Mouse (Mus musculus) cerebellum, adult 2 months (tissue): ENCODE results near the gene Notum. TPM values are rescaled to one million over a fixed set of nuclear protein-coding genes. Genes with fewer than 3 reads are reported as not detected.

Experiments
- DNase-seq, 2 experiments: peaks; one replicate each; pipeline ENCODE4 v3.0.0; 2021
- H3K27ac ChIP-seq: fragments of 200-500 bp; 2 replicates; pipeline ENCODE4 v1.5.1; 2012; ENCODE audit warnings: low read length, control low read depth, inconsistent platforms; ENCODE audit not compliant: insufficient read depth
- H3K27me3 ChIP-seq: fragments of 200-500 bp; 2 replicates; pipeline ENCODE4 v1.6.1; 2012; ENCODE audit warnings: inconsistent platforms, mild to moderate bottlenecking, low read length, moderate library complexity; ENCODE audit not compliant: control insufficient read depth, insufficient read depth
- H3K4me1 ChIP-seq: fragments of 200-500 bp; 2 replicates; pipeline ENCODE4 v1.6.1; 2011; ENCODE audit warnings: low read length; ENCODE audit not compliant: control insufficient read depth, insufficient read depth
- H3K4me3 ChIP-seq: fragments of 200-500 bp; replicated peaks from 2 replicates; pipeline ENCODE3; 2011; ENCODE audit warnings: mild to moderate bottlenecking, low read depth, low read length, control low read depth; ENCODE audit not compliant: insufficient read depth
- CTCF ChIP-seq: fragments of 200-500 bp; IDR thresholded peaks from 2 replicates; pipeline ENCODE4 v1.5.1; 2011; ENCODE audit warnings: low read depth, mild to moderate bottlenecking, control low read depth, low read length, moderate library complexity, borderline replicate concordance; ENCODE audit not compliant: insufficient read depth
- POLR2A ChIP-seq: fragments of 200-500 bp; IDR thresholded peaks from 2 replicates; pipeline ENCODE4 v1.6.1; 2011; ENCODE audit warnings: low read length, control low read depth, borderline replicate concordance; ENCODE audit not compliant: insufficient read depth
- WGBS: fragments of 180-500 bp; shearing (Covaris S2); methylation state at CpG from one replicate; pipeline ENCODE4 v1.1.7; 2018; 5-methylcytosine and 5-hydroxymethylcytosine counted together
- polyA plus RNA-seq: library from polyadenylated mRNA; depleted of rRNA; stranded (reverse); fragments of >200 nt; gene quantifications from 2 replicates; pipeline ENCODE4 v1.2.3, GENCODE M21; 2012

The Notum gene
- polyA plus RNA-seq, 1 experiment: 5.9 TPM

DNA sequence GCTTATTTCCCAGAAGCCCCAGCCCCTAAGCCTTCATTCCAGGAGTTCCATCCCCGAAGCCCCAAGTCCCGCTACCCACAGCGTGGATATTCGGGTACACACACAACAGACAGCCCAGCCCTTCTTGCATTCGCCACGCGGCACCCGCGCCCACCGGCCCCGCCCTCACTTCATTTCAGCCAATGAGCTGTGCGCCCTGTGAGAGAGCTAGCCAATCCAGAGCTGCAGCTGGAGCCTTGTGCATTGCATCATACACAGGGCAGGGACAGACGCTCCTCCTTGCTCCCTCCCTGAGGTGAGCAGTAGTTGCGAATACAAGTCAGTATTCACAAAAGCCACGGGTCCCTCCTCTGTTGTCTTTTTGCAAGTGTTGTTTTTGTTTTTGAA, 17.4 kb downstream of the Notum start, which contains the start of gene Pycr1:
TSS of gene Pycr1 (minus strand) at position 169 of the 387 bp plus-strand sequence.
- H3K27ac ChIP-seq: no peak within 1 kb of the TSS

DNA sequence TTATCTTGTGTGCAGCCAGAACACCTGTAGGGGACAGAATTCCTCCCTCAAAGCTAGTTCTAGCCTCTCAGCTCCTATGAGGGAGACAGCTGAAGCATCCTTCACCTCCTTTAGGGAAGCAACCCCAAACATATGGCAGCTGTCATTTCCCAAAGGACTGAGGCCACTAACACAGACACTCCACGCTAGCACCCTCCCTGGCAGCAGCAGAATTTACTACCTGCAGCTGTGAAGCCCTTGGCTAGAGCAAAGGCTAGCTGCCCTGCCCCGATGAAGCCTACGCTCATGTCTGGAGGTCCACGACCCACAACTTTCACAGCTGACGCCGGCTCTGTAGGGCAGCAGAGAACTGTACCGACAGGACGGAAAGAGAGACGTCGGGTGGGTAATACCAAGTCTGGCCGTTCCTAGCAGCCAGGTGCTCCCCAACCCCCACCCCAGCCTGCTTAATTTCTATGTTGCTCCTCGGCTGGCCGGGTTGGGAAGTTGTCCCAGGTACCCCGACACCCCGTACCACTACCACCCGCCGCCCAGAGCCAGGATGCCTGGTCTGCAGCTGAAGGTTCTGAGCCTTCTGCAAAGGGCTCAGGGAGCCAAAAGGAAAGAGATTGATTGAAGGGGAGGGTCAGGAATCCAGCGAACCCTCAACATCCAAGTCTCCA, 17.9 kb downstream of the Notum start:
- WGBS: 1% methylated on average over 18 of the region's 18 CpGs
- no peak for TF ChIP-seq POLR2A
- TF ChIP-seq CTCF: no peak
- Histone ChIP-seq H3K4me1 (no peaks in the 10 kb centered on the region), H3K27ac (no peak overlapping the region), H3K4me3 (peak overlapping the region; percentile 63), H3K27me3 (no peaks in the 10 kb centered on the region)
- no peak for DNase-seq

More for the DNA sequence above, 17.4 kb downstream of the Notum start, which contains the start of gene Pycr1:
- TF ChIP-seq CTCF (no peak), POLR2A (no peak)
- WGBS: under 1% methylated on average over 15 of the region's 15 CpGs
- H3K27me3 ChIP-seq: no peaks in the 10 kb centered on the region
- peak within 1 kb of the TSS; percentile 63 for H3K4me3 ChIP-seq
- no peaks in the 10 kb centered on the region for H3K4me1 ChIP-seq
- DNase-seq: peak; percentile 95

DNA sequence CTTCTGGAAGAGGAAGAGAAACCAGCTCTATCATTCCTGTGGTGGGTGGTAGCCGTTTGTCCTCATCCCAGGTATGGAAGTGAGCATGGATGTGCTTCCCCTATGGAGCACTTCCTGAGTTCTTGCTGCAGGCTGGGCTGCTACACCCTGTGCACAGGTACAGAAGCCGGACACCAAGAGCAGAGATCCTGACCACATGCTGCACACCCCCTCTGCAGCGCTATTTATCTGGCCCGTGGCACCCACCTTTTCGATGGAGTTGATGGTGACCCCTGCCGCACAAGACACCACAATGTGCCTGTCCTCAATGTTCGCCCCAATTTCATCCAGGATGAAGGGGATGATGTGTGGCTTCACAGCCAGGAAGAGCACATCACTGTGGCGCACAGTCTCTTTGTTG, 19.1 kb downstream of the Notum start:
- H3K4me3 ChIP-seq: no peak overlapping the region
- no peaks in the 10 kb centered on the region for H3K4me1 ChIP-seq
- 89% methylated on average over 8 of the region's 8 CpGs for WGBS
- no peak for DNase-seq
- no peaks in the 10 kb centered on the region for H3K27me3 ChIP-seq
- no peak for TF ChIP-seq POLR2A
- no peak for TF ChIP-seq CTCF
- no peak overlapping the region for H3K27ac ChIP-seq

GRCm38 (mm10) chr11:120641255-120641654, 19.7 kb downstream of the Notum start:
- H3K27ac ChIP-seq: no peak overlapping the region
- WGBS: 63% methylated on average over 9 of the region's 9 CpGs
- no peaks in the 10 kb centered on the region for H3K27me3 ChIP-seq
- H3K4me1 ChIP-seq: no peaks in the 10 kb centered on the region
- no peak for TF ChIP-seq CTCF
- no peak for TF ChIP-seq POLR2A
- DNase-seq: no peak
- no peak overlapping the region for H3K4me3 ChIP-seq

DNA sequence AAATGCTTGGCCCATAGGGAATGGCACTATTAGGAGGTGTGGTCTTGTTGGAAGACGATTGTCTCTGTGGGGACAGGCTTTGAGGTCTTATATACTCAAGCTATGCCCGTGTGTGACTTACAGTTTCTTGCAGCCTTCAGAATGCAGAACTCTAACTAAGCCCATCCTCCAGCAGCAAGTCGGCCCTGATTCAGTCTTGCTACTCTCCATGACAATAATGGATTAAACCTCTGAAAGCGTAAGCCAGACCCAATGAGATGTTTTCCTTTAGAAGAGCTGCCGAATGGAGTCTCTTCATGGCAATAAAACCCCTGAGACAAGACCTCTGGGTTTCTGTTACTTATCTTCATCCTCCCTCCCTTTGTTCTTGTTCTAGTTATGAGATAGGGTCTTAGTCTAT, 26.2 kb downstream of the Notum start:
- no peak overlapping the region for H3K4me3 ChIP-seq
- H3K4me1 ChIP-seq: peaks cover 14% of the 10 kb centered on the region
- H3K27me3 ChIP-seq: no peaks in the 10 kb centered on the region
- WGBS: 78% methylated on average over 5 of the region's 5 CpGs
- no peak for DNase-seq
- H3K27ac ChIP-seq: no peak overlapping the region
- TF ChIP-seq CTCF: no peak
- TF ChIP-seq POLR2A: no peak

- peak; percentile 92 to 95 for DNase-seq
- Histone ChIP-seq H3K27ac (peak within 1 kb of the TSS; percentile 49; the same call in 1 of the 2 replicates), H3K4me3 (peak within 1 kb of the TSS; percentile 65), H3K27me3 (no peaks in the 10 kb centered on the region), H3K4me1 (peaks cover 19% of the 10 kb centered on the region)
- TF ChIP-seq POLR2A: no peak
- TF ChIP-seq CTCF: no peak
- WGBS: 11% methylated on average over 58 of the region's 58 CpGs
Measured at GRCm38 (mm10) chr11:120633520-120634343, 27.2 kb downstream of the Notum start, which contains the start of gene Mafg. TSS of gene Mafg (minus strand) at chr11:120633600.

DNA sequence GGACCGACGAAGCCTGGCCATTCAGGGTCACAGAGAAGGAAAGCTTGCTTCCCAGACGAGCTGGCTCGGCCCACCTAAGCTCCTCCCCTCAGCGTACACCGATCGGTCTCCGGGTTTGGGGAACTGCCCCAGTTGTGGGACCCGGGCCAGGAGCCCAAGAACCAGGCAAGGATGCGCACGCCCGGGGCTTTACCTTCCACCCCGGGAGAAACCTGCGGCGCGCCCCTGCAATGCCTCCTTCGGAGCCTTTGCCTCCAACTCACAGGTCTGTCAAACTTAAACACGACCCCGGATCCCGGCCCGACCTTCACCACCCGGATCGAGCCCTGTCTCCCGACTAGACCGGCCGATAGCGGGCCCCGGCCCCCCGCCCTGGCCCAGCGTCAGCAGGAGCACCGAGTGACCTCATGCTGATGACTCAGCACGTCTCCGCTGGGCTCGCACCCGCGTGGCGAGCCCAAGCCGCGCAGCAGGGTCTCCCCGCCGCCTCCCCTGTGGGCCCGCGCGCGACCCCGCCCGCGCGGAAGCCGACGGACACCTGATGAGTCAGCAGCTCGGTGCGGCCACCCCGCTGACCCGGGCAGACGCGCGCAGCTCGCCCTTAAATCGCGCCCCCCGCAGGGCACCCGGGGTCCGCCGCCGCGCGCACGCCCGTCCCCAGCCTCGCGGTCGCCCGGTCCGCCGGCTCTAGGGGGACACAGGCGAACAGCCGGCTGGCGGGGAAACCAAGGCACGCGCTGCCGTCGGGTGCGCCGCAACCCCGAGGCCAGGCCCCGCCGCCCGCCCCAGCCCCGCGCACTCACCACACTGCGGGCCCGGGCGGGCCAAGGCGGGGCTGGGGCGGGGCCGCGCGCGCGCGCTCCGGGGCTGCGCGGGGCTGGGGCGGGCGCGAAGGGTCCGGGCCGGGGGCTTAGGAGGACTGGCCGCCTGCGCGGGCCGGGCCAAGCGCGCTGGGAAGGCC, 28.1 kb downstream of the Notum start:
- Histone ChIP-seq H3K27me3 (no peaks in the 10 kb centered on the region), H3K27ac (peak overlapping the region; percentile 49; the same call in 1 of the 2 replicates), H3K4me1 (peaks cover 19% of the 10 kb centered on the region), H3K4me3 (peak overlapping the region; percentile 65)
- peak; percentile 69 to 72 for DNase-seq
- under 1% methylated on average over 111 of the region's 116 CpGs for WGBS
- TF ChIP-seq POLR2A: no peak
- TF ChIP-seq CTCF: no peak
